Mouse (Mus musculus) hindbrain, embryonic 15.5 days (tissue): Measurements from ENCODE around the gene Mcu. TPM values are rescaled to one million over a fixed set of nuclear protein-coding genes. Genes with fewer than 3 reads are reported as not detected.

ENCODE experiments used
- ATAC-seq: fragments of 200-750 bp; cut with Nextera tagmentation; 2 replicates; pipeline ENCODE4 v1.8.0; 2017; ENCODE audit warnings: low read depth, moderate number of reproducible peaks, moderate TSS enrichment; ENCODE audit not compliant: low FRiP score
- H3K27ac ChIP-seq: fragments of 300-500 bp; sonication (generic); replicated peaks from 2 replicates; pipeline ENCODE4 v1.5.1; 2015; ENCODE audit warnings: mild to moderate bottlenecking, inconsistent platforms
- H3K27me3 ChIP-seq: fragments of 300-500 bp; sonication (generic); 2 replicates; pipeline ENCODE4 v1.6.1; 2015; ENCODE audit warnings: control low read depth, inconsistent platforms
- H3K36me3 ChIP-seq: fragments of 300-500 bp; sonication (generic); 2 replicates; pipeline ENCODE4 v1.6.1; 2015; ENCODE audit warnings: control low read depth, inconsistent platforms
- H3K4me1 ChIP-seq: fragments of 300-500 bp; sonication (generic); replicated peaks from 2 replicates; pipeline ENCODE4 v1.6.1; 2015; ENCODE audit warnings: control low read depth, inconsistent platforms
- H3K4me2 ChIP-seq: fragments of 300-500 bp; sonication (generic); 2 replicates; pipeline ENCODE4 v1.6.1; 2015; ENCODE audit warnings: moderate library complexity, mild to moderate bottlenecking, inconsistent platforms
- H3K4me3 ChIP-seq: fragments of 300-500 bp; sonication (generic); 2 replicates; pipeline ENCODE4 v1.5.1; 2015; ENCODE audit warnings: mild to moderate bottlenecking, inconsistent platforms
- H3K9ac ChIP-seq: fragments of 300-500 bp; sonication (generic); 2 replicates; pipeline ENCODE4 v1.6.1; 2015; ENCODE audit warnings: inconsistent platforms
- H3K9me3 ChIP-seq: fragments of 300-500 bp; sonication (generic); 2 replicates; pipeline ENCODE4 v1.6.1; 2016; ENCODE audit warnings: control low read depth, inconsistent platforms
- WGBS: fragments of 180-500 bp; shearing (Covaris S2); methylation state at CpG from one replicate; pipeline ENCODE4 v1.1.7; 2015; 5-methylcytosine and 5-hydroxymethylcytosine counted together
- polyA plus RNA-seq: library from polyadenylated mRNA; unstranded; fragments of >200 nt; fragmentation: Nextera tagmentation; extraction: Ambion mirVana; gene quantifications from 2 replicates; pipeline ENCODE4 v1.2.1, GENCODE M21; 2015

The Mcu gene
- polyA plus RNA-seq, 1 experiment from 2014 or later, result 34.6 TPM

DNA sequence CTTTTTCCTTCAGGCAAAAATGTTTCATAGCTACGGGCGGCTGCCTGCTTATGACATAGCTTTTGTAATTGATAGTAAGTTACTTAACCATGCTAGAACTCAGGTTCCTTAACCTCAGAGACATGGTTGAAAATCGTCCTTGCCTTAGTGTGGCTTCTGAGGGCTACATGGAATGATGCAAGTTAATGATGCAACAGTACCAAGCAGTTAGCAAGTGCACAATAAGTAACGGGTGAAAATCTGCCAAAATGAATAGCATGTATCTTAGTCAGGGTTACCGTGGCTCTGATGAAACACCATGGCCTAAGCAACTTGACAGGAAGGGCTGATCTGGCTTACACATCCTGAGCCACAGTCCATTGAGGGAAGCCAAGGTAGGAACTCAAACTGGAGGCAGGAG, 51.9 kb downstream of the Mcu start:
- 82% methylated on average over 5 of the region's 5 CpGs for WGBS
- H3K27me3 ChIP-seq, result no peaks in the 10 kb centered on the region
- no peak overlapping the region for H3K4me2 ChIP-seq
- H3K4me1 ChIP-seq, result no peaks in the 10 kb centered on the region
- H3K27ac ChIP-seq, result no peak overlapping the region
- H3K36me3 ChIP-seq, result no peaks in the 10 kb centered on the region
- no peaks in the 10 kb centered on the region for H3K9me3 ChIP-seq
- H3K4me3 ChIP-seq, result no peak overlapping the region
- ATAC-seq, result no peak
- H3K9ac ChIP-seq, result no peak overlapping the region

GRCm38 (mm10) chr10:59562511-59562910, 54.0 kb downstream of the Mcu start:
- no peak overlapping the region for H3K4me2 ChIP-seq
- H3K4me1 ChIP-seq, result no peaks in the 10 kb centered on the region; the same call in 1 of the 2 replicates
- H3K9ac ChIP-seq, result no peak overlapping the region
- H3K36me3 ChIP-seq, result no peaks in the 10 kb centered on the region
- no peaks in the 10 kb centered on the region for H3K27me3 ChIP-seq
- 79% methylated on average over 4 of the region's 4 CpGs for WGBS
- no peaks in the 10 kb centered on the region for H3K9me3 ChIP-seq
- no peak overlapping the region for H3K27ac ChIP-seq
- H3K4me3 ChIP-seq, result no peak overlapping the region
- ATAC-seq, result no peak

GRCm38 (mm10) chr10:59560126-59560525, 56.4 kb downstream of the Mcu start:
- Histone ChIP-seq H3K9ac (no peak overlapping the region), H3K4me1 (no peaks in the 10 kb centered on the region; the same call in 1 of the 2 replicates), H3K4me2 (no peak overlapping the region), H3K4me3 (no peak overlapping the region), H3K27me3 (no peaks in the 10 kb centered on the region), H3K9me3 (no peaks in the 10 kb centered on the region), H3K36me3 (no peaks in the 10 kb centered on the region), H3K27ac (no peak overlapping the region)
- 93% methylated on average over 5 of the region's 5 CpGs for WGBS
- ATAC-seq, result no peak

- Histone ChIP-seq H3K27me3 (no peaks in the 10 kb centered on the region), H3K27ac (no peak overlapping the region), H3K9ac (no peak overlapping the region), H3K4me3 (no peak overlapping the region), H3K4me1 (no peaks in the 10 kb centered on the region; the same call in 1 of the 2 replicates), H3K4me2 (no peak overlapping the region), H3K9me3 (no peaks in the 10 kb centered on the region), H3K36me3 (no peaks in the 10 kb centered on the region)
- ATAC-seq, result no peak
- 64% methylated on average over 4 of the region's 4 CpGs for WGBS
These were observed 57.9 kb downstream of the Mcu start for GRCm38 (mm10) chr10:59558602-59559001.

GRCm38 (mm10) chr10:59558164-59558563, 58.3 kb downstream of the Mcu start:
- Histone ChIP-seq H3K36me3 (no peaks in the 10 kb centered on the region), H3K4me2 (no peak overlapping the region), H3K4me1 (no peaks in the 10 kb centered on the region; the same call in 1 of the 2 replicates), H3K9ac (no peak overlapping the region), H3K4me3 (no peak overlapping the region), H3K27me3 (no peaks in the 10 kb centered on the region), H3K9me3 (no peaks in the 10 kb centered on the region), H3K27ac (no peak overlapping the region)
- 88% methylated on average over 5 of the region's 5 CpGs for WGBS
- ATAC-seq, result no peak

GRCm38 (mm10) chr10:59556541-59556940, 60.0 kb downstream of the Mcu start:
- Histone ChIP-seq H3K27ac (no peak overlapping the region), H3K9me3 (no peaks in the 10 kb centered on the region), H3K4me1 (peaks cover 6% of the 10 kb centered on the region), H3K9ac (no peak overlapping the region), H3K27me3 (no peaks in the 10 kb centered on the region), H3K36me3 (no peaks in the 10 kb centered on the region), H3K4me3 (no peak overlapping the region), H3K4me2 (no peak overlapping the region)
- ATAC-seq, result no peak
- 65% methylated on average over 5 of the region's 5 CpGs for WGBS

GRCm38 (mm10) chr10:59554243-59554642, 62.2 kb downstream of the Mcu start:
- Histone ChIP-seq H3K4me1 (peaks cover 6% of the 10 kb centered on the region), H3K27me3 (no peaks in the 10 kb centered on the region), H3K27ac (no peak overlapping the region), H3K36me3 (no peaks in the 10 kb centered on the region), H3K4me2 (no peak overlapping the region), H3K4me3 (no peak overlapping the region), H3K9ac (no peak overlapping the region), H3K9me3 (no peaks in the 10 kb centered on the region)
- ATAC-seq, result no peak
- WGBS, result 98% methylated on average over 1 of the region's 1 CpGs

- H3K9ac ChIP-seq, result no peak overlapping the region
- no peak overlapping the region for H3K4me3 ChIP-seq
- no peaks in the 10 kb centered on the region for H3K27me3 ChIP-seq
- H3K4me2 ChIP-seq, result no peak overlapping the region
- peaks cover 6% of the 10 kb centered on the region; the same call in 1 of the 2 replicates for H3K4me1 ChIP-seq
- no peaks in the 10 kb centered on the region for H3K36me3 ChIP-seq
- H3K27ac ChIP-seq, result no peak overlapping the region
- WGBS, result 65% methylated on average over 1 of the region's 1 CpGs
- no peaks in the 10 kb centered on the region for H3K9me3 ChIP-seq
- no peak for ATAC-seq
These were observed 64.0 kb downstream of the Mcu start for GRCm38 (mm10) chr10:59552456-59552855.

DNA sequence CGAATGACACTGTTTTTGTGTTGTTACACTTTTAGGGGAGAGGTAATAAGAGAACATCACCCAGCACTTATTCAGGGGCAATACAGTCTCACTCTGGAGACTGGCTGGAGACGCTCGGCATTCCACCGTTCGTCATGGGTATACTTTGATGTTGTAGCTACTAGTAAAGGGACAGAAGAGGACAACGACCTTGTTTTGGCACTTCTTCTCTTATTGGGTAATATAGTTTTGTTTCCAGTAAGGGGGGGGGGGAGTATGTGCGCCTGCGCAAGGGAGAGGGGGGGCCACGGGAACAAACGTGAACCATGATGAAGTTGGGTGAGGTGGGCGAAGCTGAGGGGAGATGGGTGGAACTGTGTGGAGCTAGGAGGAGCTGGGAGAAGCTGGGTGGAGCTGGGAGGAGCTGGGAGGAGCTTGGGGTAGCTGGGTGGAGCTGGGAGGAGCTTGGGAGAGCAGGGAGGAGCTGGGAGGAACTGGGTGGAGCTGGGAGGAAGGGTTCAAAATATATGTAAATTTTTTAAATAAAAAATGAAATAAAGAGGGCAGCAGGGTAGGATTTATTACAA, 67.6 kb downstream of the Mcu start:
- Histone ChIP-seq H3K27me3 (no peaks in the 10 kb centered on the region), H3K4me1 (peaks cover 6% of the 10 kb centered on the region; the same call in 1 of the 2 replicates), H3K4me3 (no peak overlapping the region), H3K9me3 (peaks cover 6% of the 10 kb centered on the region), H3K9ac (no peak overlapping the region), H3K36me3 (peaks cover 5% of the 10 kb centered on the region; the same call in 1 of the 2 replicates), H3K4me2 (no peak overlapping the region), H3K27ac (no peak overlapping the region)
- 83% methylated on average over 11 of the region's 11 CpGs for WGBS
- ATAC-seq, result no peak

- H3K4me3 ChIP-seq, result no peak overlapping the region
- WGBS, result 47% methylated on average over 6 of the region's 6 CpGs
- H3K4me1 ChIP-seq, result peaks cover 6% of the 10 kb centered on the region; the same call in 1 of the 2 replicates
- no peak overlapping the region for H3K9ac ChIP-seq
- no peak for ATAC-seq
- H3K27me3 ChIP-seq, result no peaks in the 10 kb centered on the region
- H3K27ac ChIP-seq, result no peak overlapping the region
- peaks cover 5% of the 10 kb centered on the region; the same call in 1 of the 2 replicates for H3K36me3 ChIP-seq
- peaks cover 6% of the 10 kb centered on the region for H3K9me3 ChIP-seq
- H3K4me2 ChIP-seq, result no peak overlapping the region
These were observed 68.3 kb downstream of the Mcu start for GRCm38 (mm10) chr10:59548211-59548610.

DNA sequence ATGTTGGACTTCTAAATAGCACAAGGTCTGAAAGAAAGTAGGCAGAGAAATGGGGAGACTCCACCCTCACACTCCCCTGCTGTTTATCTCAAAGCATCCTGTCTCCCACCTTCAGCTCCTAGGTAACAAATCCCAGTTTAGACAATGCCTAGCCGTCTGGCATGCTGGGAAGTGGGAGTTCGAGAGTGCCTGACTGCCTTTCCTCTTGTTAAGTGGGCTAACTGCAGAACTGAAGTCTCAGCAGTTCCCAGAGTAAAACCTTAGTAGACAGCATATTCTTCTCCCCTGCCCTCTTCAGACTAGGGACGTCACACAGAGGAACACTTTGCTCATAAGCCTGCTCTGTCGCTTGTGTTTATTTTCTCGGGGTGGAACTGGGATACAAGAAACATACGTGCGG, 69.1 kb downstream of the Mcu start:
- H3K4me1 ChIP-seq, result peaks cover 5% of the 10 kb centered on the region; the same call in 1 of the 2 replicates
- H3K9me3 ChIP-seq, result peaks cover 6% of the 10 kb centered on the region
- 15% methylated on average over 7 of the region's 7 CpGs for WGBS
- ATAC-seq, result no peak
- no peak overlapping the region for H3K27ac ChIP-seq
- no peak overlapping the region for H3K4me3 ChIP-seq
- H3K36me3 ChIP-seq, result peaks cover 5% of the 10 kb centered on the region; the same call in 1 of the 2 replicates
- no peak overlapping the region for H3K9ac ChIP-seq
- H3K27me3 ChIP-seq, result no peaks in the 10 kb centered on the region
- 0 out of 2 replicates have a peak overlapping the region, but pooled peaks have one; percentile 13 for H3K4me2 ChIP-seq

DNA sequence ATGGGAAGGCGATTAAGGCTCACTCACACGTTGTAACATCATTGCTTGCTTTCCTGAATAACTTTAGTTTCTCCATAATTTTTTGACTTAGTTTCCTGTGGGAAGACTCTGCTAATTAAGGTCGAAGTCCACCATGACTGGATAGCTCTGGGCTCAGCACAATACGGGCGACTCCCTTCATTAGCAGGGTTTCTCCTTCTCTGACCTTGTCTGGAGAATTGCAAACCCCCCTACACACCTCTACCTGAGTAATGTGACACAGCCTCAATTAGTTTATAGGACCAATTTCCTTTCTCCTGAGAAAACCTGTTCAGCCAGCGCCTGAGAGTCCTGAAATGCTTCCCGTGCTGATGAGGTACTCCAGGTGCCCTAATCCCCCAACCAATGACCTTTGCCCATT, 71.3 kb downstream of the Mcu start:
- Histone ChIP-seq H3K9me3 (peaks cover 6% of the 10 kb centered on the region), H3K4me1 (peaks cover under 1% of the 10 kb centered on the region), H3K27ac (no peak overlapping the region), H3K27me3 (no peaks in the 10 kb centered on the region), H3K4me2 (no peak overlapping the region), H3K36me3 (peaks cover 5% of the 10 kb centered on the region; the same call in 1 of the 2 replicates), H3K4me3 (no peak overlapping the region), H3K9ac (no peak overlapping the region)
- ATAC-seq, result no peak
- 93% methylated on average over 7 of the region's 7 CpGs for WGBS

DNA sequence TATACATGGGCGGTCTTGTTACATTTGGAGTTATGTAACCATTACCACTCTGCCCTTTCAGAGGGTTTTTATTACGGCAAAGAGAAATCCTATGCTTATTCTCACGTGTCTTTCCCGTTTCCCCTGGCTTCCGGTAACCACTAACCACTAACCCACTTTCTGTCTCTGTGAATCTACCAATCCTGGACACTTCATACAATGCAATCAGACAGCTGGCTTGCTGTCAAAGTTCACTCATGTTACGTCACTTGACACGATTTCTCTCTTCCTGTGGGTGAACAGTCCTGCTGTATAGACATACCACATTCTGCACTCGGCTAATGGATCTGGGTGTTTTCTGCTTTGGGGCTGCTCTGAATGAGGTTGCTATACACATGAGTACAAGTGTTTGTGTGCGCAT, 73.1 kb downstream of the Mcu start:
- H3K36me3 ChIP-seq, result peaks cover 5% of the 10 kb centered on the region; the same call in 1 of the 2 replicates
- H3K27me3 ChIP-seq, result no peaks in the 10 kb centered on the region
- no peak overlapping the region for H3K27ac ChIP-seq
- H3K9ac ChIP-seq, result no peak overlapping the region
- peaks cover 6% of the 10 kb centered on the region for H3K9me3 ChIP-seq
- H3K4me3 ChIP-seq, result no peak overlapping the region
- no peak for ATAC-seq
- 91% methylated on average over 9 of the region's 9 CpGs for WGBS
- H3K4me2 ChIP-seq, result no peak overlapping the region
- peaks cover 19% of the 10 kb centered on the region for H3K4me1 ChIP-seq
